Mouse (Mus musculus): ENCODE measurements around the gene Tfcp2.
"Not testable (repeated sequence)": the region's sequence is repeated elsewhere in the genome, so short reads cannot be mapped to it uniquely, and the experiment has no call there.

GRCm38 (mm10) chr15:100499506-100499905 lies 52.3 kb downstream of the Tfcp2 start:
- TF ChIP-seq EP300, CTCF (IDR thresholded peaks at IDR 0.05; ENCODE audit: low read depth): not testable (repeated sequence)

All from heart, postnatal 0 days (tissue).